Mouse (Mus musculus) v-Abl transformed pro-B cells (cell line): Measurements from ENCODE around the gene Mas1.

Experiments used
- in situ Hi-C, 2 experiments: fragments of 400-800 bp; cut with MboI; formaldehyde crosslinking; loops; one replicate each; pipeline ENCODE4 v1.15.1; 2025; ENCODE audit not compliant: unreplicated experiment in 2 of 2

Gene Mas1

GRCm38 (mm10) chr17:12880178-12880577 lies 12.2 kb upstream of the Mas1 start:
- in situ Hi-C loops = loop anchor here in 1 of 2 experiments (5.0 to 25.0 kb wide), 2 partner anchors 112 to 1632 kb away; partner anchors contain the start of gene Wtap

DNA sequence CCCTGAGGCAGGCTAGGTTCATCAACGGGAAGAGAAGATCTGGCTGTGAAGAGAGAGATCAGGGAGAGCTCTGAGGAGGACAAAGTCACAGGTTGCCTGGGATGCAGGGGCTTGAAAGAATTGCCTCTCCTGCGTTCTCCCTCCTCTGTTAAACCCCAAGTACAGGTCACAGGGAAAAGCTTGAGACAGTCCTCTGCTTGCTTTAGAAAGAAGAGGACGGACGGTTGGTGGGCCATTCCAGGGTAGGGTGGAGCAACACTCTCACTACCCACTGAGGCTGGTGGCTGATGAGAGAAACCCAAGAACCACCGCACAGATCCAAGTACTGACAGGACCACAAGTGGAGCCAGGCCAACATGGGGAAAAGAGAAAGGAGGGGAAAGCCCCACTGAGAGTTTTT lies 7.8 kb upstream of the Mas1 start, which contains the start of gene Mrgprh:
Gene Mrgprh (plus strand): TSS at position 301 of the 400 bp plus-strand sequence.
- in situ Hi-C loops = loop anchor here (5.0 to 25.0 kb wide), 2 partner anchors 122 to 1637 kb away; no protein-coding TSS in a partner anchor

DNA sequence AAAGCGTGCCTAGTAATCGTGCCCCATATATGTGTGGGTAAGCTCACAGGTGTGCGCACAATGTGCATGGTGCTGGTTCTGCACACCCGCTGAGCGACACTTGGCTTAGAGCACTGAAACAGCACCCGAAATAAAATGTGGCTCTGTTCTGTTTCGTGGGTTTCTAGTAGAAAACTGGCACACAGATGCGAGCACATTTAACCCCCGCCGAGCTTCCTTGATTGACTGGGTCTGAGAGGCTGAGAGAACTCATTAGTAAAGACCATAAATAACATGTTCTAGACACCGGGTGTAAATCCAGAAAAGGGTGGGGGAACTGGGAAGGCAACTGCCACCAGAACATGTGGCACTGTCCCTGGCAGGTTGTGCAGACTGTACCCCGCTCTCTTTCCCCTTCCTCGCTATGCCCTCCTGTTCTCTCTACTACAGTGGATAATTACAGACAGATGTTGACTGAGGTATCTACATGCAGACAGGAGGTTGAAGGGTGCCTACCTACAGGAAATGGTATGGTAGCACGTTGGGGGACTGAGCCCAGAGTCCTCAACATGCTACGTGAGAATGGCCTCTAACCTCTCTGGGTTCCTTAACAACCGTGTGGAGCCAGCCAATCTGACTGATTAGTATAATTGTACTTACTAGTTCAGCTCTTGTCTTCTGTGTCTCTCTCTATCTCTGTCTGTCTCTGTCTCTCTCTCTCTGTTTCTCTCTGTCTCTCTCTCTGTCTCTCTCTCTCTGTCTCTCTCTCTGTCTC lies 4.5 kb upstream of the Mas1 start:
- in situ Hi-C loops = no loop called here

- in situ Hi-C loops = no loop called here
These were observed 697 bp upstream of the Mas1 start for GRCm38 (mm10) chr17:12868640-12869039.

DNA sequence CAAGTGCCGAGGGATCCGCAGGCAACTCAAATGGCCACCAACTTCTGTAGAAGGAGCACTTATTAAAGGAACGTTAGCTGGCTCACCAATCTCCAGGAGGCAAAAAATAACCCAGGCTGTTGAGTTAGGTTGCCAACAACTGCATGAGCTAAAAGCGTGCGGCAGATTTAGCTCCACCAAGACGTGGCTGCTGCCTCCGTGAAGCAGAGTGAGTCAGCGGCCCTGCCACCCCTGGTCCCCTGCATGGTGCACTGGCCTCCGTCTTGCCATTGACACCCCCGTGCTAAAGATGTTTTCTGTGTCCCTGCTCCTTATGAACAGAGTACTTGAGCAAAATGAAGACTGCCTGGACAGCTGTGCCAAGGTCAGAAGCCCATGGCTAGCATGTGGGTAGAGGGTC lies 1.1 kb downstream of the Mas1 start:
- in situ Hi-C loops = no loop called here

GRCm38 (mm10) chr17:12865407-12865806 lies 2.5 kb downstream of the Mas1 start:
- in situ Hi-C loops = no loop called here

GRCm38 (mm10) chr17:12864111-12864510 lies 3.8 kb downstream of the Mas1 start:
- in situ Hi-C loops = no loop called here

GRCm38 (mm10) chr17:12859006-12859520 lies 8.9 kb downstream of the Mas1 start:
- in situ Hi-C loops = no loop called here

- in situ Hi-C loops = no loop called here
These were observed 9.9 kb downstream of the Mas1 start for GRCm38 (mm10) chr17:12858072-12858471.

- in situ Hi-C loops = no loop called here
These were observed 10.5 kb downstream of the Mas1 start for GRCm38 (mm10) chr17:12857395-12857794.

- in situ Hi-C loops = no loop called here
These were observed 13.6 kb downstream of the Mas1 start for GRCm38 (mm10) chr17:12854386-12854785.

- in situ Hi-C loops = no loop called here
These were observed 14.1 kb downstream of the Mas1 start for GRCm38 (mm10) chr17:12853821-12854220.

GRCm38 (mm10) chr17:12851689-12852088 lies 16.3 kb downstream of the Mas1 start:
- in situ Hi-C loops = no loop called here

- in situ Hi-C loops = no loop called here
These were observed 18.1 kb downstream of the Mas1 start for GRCm38 (mm10) chr17:12849778-12850382.

DNA sequence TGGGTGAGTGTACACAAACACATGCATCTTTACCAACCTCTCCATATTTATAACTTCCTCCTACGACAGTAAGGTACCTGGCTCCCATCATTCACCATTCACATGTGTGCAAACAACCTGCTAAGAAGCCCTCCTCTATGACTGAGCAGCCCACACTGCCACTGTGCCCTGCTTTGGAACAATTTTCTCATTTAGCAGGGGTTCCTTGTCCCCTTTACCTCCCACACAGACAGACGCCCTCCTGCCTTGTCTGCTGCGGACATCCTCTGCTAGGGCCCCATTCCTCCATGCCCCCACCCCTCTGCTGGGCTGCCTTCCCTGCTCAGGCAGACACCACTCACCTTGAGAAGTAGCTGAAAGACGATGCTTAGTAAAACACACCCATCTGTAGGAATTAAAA lies 20.2 kb downstream of the Mas1 start:
- in situ Hi-C loops = no loop called here

DNA sequence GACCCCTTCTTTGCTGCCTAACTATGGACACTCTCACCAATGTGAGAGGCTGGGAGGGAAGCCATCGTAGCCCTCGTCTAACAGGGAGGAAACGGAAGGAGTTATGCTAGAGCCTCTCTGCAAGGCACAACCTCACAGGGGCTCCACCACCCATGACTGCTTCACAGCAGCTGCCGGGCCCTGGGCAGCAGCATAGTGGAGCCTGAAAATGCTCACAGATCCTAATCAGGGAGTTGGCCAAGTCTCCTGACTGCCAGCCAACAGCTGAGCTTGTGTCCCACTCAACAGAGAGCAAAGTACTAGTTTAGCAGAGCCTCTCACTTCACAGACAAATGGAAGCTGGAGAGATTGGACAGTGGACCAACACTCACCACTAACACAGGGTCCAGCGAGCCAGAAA lies 21.5 kb downstream of the Mas1 start:
- in situ Hi-C loops = no loop called here

DNA sequence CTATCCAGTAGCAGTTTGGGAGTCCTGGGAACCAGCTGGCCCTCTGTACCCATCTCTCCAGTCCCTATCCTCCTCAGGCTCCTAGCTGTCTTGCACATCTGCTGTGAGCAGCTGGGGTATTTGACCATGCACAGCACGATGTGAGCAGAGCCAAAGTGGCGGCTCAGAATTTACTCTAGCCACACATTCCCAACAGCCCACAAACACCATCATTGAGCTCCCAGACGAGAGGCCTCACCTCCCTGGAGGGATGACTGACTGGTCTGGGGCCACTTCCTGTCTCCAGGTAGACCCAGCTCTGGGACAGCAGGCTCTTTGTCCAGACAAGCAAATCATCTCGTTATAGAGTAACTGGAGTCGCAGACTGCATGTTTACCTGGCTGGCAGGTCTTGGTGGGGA lies 22.1 kb downstream of the Mas1 start:
- in situ Hi-C loops = no loop called here

GRCm38 (mm10) chr17:12844540-12844939 lies 23.4 kb downstream of the Mas1 start:
- in situ Hi-C loops = no loop called here

- in situ Hi-C loops = no loop called here
These were observed 24.1 kb downstream of the Mas1 start for GRCm38 (mm10) chr17:12843826-12844225.

- in situ Hi-C loops = no loop called here
These were observed 28.3 kb downstream of the Mas1 start for GRCm38 (mm10) chr17:12839475-12840267.

- in situ Hi-C loops = no loop called here
These were observed 32.2 kb downstream of the Mas1 start for GRCm38 (mm10) chr17:12835738-12836137.
